Mouse (Mus musculus) ovary, postnatal 14 days (tissue): ENCODE measurements at regions not wholly inside any gene's neighbourhood (a gene's known extent, or its start where the extent isn't known, plus 50 kb on each side); places are given as distances from the start of the nearest gene placed in this dataset.
"Not testable (repeated sequence)": the region's sequence is repeated elsewhere in the genome, so short reads cannot be mapped to it uniquely, and the experiment has no call there.

ENCODE experiments used
- DNase-seq: peaks from one replicate; pipeline ENCODE4 v3.0.0; 2022; ENCODE audit warnings: low spot score

- no peak for DNase-seq
Observed at GRCm38 (mm10) chr8:96174996-96175395, 286.6 kb upstream of the Got2 start.

- no peak for DNase-seq
Observed at GRCm38 (mm10) chr8:96164933-96165332, 276.6 kb upstream of the Got2 start.

DNA sequence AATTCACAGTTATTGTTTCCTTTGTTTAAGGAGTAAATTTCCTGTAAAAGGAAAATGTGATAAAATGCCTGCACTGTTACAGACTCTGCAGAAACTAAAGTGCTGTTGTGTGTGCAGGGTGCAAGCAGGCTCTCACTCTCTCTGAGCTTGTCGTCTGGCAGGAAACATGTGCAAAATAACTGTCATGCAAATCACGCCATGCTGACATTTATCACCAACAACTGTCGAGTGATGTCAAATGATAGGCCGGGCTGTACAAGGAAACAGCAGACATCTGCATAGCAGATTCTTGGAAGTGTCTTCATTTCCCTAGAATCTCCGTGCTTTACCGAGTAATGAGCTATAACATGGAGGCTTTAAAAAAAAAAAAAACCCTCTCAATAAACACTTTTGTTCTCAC lies 271.6 kb upstream of the Got2 start:
- no peak for DNase-seq

DNA sequence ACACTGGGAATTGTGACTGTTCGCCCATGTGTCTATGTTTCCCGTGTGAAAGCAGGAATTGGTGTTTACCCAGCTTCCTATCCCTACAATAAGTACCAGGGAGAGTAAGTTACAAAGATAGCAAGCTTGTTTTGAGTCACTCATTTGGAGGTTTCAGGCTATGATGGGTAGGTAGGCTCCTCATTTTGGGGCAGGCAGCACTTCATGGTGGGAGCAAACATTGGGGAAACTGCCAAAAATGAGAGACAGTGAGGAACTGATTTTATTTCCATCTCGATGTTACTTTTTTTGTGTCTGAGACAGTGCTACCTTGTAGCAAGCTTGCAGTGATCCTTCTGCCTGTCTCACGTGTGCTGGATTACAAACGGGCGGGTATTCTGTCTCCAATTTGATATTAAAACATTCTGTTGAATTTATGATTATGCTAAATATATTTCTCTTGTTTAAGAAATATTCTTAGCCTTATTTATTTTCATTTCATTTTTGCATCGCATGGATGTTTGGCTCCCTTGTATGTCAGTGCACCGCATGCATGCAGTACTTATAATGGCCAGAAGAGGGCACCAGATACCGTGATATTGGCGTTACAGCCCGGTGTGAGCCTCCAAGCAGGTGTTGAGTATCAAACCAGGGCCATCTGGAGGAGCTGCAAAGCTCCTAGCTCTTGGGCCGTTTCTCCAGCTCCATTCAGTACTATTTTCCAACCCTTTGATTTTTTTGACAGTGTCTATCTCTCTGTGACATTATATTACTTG lies 264.3 kb upstream of the Got2 start:
- DNase-seq, result peak; percentile 36

DNA sequence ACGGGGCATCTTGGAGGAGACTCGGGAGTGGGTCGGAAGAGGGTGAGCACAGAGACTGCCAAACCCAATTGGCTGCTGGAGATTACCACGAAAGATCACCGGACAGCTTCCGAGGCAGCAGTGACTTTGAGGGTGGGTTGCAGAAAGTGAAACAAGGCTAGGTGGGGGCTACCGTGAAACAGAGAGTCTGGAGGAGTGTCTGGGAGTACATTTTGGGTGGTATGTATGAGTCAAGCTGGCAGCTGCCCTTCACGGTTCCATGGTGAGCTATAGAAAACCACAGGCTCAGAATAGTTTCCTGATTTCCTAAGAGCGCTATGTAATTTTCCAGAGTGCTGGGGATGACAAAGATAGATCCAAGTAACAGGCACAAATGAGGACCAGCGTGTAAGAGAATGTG lies 263.7 kb upstream of the Got2 start:
- no peak for DNase-seq

GRCm38 (mm10) chr8:96151065-96151472 lies 262.7 kb upstream of the Got2 start:
- DNase-seq, result no peak

DNA sequence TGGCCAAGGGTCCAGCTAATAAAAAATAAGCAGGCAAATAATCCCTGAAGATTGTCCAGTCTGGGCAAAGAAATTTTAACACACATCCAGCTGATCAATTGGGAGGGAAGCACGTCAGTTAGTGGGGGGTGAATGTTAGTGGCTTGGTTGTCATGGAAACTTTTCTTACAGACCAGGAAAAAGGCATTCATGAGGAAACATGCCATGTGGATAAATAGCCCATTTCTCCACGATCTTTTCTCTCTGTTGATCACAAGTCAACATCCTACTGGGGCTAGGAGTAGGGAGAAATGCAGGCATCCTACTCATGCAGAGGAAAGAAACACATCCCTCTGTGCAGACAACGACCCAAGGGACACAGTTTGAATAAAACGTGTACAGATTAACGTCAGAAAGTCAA lies 243.8 kb upstream of the Got2 start:
- no peak for DNase-seq

DNA sequence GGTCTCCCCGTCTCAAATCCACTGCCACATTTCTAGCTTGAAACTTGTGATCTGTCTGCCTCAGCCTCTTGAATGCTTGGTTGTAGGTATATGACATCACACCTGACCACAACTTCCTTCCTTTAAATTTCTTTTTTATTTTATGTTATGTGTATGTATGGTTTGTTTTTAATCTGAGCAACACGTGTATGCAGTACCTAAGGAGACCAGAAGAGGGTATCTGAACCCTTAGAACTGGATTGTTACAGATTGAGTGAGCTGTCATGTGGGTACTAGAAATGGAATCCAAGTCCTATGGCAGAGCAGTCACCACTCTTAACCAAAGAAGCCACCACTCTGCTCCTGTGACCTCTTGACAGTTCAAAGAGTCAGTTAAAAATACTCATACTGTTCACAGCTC lies 240.0 kb upstream of the Got2 start:
- no peak for DNase-seq

- DNase-seq, result no peak
Observed at GRCm38 (mm10) chr8:96100817-96101216, 212.5 kb upstream of the Got2 start.

- no peak for DNase-seq
Observed at GRCm38 (mm10) chr8:96092931-96093330, 204.6 kb upstream of the Got2 start.

- no peak for DNase-seq
Observed at GRCm38 (mm10) chr8:96090231-96090630, 201.9 kb upstream of the Got2 start.

- DNase-seq, result no peak
Observed at GRCm38 (mm10) chr8:96068306-96068705, 180.0 kb upstream of the Got2 start.

- no peak for DNase-seq
Observed at GRCm38 (mm10) chr8:96047686-96048085, 159.3 kb upstream of the Got2 start.

GRCm38 (mm10) chr8:96042335-96042734 lies 154.0 kb upstream of the Got2 start:
- DNase-seq, result no peak

DNA sequence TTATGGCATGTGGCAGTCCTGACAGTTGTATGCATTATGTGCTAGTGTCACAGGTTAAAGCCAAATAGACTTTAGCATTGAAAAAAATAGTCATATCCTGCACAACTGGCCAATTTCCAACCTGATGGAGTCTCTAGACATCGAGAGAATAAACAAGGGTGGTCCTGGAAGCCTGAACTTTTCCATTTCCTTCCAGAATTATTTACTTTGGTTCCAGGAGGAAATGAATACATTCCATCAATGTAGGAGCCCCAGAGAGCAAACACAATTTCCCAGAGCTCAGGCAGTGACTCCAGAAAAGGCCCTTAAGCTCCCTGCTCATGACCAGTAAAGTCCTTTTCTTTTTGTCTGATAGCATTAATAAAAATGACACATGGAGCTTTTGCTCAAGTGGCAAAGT lies 151.9 kb upstream of the Got2 start:
- no peak for DNase-seq

DNA sequence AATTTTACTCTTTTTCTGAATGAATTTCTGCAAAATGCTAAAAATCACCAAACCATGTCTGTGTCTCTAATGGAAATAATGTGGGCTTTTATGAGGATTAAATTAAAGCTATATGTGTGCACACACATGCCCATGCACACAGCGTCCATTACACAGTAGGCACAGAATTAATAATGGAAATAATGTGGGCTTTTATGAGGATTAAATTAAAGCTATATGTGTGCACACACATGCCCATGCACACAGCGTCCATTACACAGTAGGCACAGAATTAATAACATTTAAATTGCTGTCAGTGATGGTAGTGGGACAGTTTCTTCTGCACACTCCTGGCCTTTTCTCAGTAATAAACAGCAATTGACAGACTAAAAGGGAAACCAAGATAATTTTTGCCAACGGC lies 130.4 kb upstream of the Got2 start:
- not testable (repeated sequence) for DNase-seq

GRCm38 (mm10) chr8:96012002-96012401 lies 123.7 kb upstream of the Got2 start:
- DNase-seq, result no peak

GRCm38 (mm10) chr8:95991826-95992463 lies 103.6 kb upstream of the Got2 start:
- DNase-seq, result no peak

DNA sequence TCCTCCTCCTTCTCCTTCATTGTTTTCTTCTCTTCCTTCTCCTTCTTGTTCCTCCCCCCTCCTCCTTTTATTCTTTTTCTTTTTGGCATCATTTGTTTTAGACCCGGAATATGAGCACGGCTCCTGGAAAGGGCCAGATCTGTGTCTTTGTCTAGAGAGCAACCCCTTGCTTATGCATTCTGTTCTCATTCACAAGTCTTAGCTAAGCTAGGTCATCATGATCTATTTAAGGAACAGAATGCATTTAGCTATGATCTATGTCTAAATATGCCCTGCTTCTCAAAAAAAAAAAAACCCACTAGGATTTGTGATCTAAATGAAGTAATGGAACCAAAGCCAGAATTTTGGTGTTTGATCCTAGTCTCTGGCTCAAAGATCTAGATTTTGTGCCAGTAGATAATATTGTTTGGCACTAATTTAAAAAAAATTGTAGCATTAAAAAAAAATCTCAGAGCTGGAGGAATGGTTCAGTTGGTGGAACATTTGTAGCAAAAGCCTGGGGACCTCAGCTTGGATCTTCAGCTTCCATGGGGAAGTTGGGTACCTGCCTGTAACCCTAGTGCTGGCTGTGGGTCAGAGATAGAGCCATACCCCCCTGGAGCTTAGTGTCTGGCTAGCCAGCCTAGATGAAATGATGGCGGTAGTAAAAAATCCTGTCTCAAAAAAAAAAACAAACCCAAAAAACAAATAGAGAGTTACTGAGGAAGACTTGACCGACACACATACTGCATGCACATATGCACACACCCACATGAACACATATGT lies 100.5 kb upstream of the Got2 start:
- DNase-seq, result no peak

- no peak for DNase-seq
Observed at GRCm38 (mm10) chr8:95987011-95987440, 98.7 kb upstream of the Got2 start.

DNA sequence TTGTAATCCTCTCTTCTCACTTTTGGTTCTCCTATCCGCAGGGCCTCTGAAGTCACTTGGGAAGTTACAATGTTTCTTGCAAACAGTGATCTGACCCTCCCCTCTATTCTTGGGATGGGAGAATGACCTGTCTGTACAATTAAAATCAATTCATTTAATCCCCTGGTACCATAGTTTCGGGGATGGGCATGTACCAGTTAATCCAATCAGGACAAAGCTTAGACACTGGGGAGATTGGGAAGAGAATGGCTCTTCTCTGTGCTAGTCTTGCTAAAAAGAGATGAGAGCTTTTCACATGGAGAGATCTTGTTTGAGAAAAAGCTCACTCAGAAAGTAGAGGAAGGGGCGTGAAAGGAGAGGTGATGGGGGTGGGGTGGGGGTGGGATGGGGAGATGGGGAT lies 98.1 kb upstream of the Got2 start:
- DNase-seq, result no peak

DNA sequence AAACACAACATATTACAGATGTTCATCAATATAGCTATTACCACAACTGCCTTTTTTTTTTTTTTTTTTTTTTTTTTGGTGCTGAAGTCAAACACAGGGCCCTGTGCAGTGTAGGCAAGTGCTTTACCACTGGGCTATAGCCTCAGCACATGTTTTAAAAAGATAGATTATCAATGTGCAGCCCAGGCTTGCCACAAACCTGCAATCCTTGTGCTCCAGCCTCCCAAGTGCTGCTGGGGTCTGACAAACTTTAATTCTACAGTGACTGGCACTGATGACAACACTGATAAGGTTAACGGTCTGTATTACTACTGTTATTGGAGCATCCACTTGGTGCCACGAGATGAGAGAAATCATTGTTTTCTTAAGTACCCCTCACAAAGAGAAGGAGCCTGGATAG lies 95.3 kb upstream of the Got2 start:
- no peak for DNase-seq

GRCm38 (mm10) chr8:95980405-95980804 lies 92.1 kb upstream of the Got2 start:
- no peak for DNase-seq
